Mouse (Mus musculus) liver, adult 2 months (tissue): Measurements from ENCODE around the gene Rln3.

ENCODE experiments used
- CTCF ChIP-seq: fragments of 200-500 bp; IDR thresholded peaks from 2 replicates; pipeline ENCODE4 v1.5.1; 2011; ENCODE audit warnings: low read depth, low read length, control low read depth
- POLR2A ChIP-seq: fragments of 200-500 bp; IDR thresholded peaks from 2 replicates; pipeline ENCODE4 v1.6.1; 2011; ENCODE audit warnings: low read length, control low read depth; ENCODE audit not compliant: insufficient read depth; ENCODE audit errors: extremely low read depth

DNA sequence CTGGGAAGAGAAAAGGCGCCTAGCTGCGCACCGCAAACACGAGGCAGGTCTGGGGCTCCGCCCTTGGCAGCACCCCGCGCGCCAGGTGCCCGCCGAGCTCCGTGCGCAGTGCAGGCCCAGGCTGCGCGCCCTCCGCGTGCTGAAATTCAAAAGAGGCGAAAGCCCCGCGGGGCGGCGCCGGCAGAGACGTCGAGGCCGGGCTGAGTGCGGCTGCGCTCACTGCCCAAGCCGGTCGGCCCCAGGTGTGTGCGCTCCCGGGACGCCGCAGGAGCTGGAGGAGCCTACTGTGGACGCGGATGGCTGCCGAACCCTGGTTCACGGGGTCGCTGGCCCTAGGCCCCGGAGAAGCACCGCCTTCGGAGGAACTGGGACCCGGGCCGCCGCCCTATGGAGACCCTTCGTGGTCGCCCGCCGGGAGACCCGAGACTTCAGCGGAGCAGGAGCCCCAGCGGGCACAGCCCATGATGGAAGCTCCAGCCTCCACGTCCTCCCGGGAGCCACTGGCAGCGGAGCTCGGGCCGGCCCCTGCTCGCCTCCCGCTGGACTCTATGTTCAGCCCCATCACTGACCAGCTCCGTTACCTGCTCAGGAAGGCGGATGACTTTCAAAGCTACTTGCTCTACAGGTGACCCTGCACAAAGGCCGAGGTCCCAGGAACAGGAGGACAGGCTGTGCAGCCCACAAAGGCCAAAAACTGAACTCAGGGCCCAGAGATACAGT lies 43.4 kb downstream of the Rln3 start, which contains the start of gene 1700067K01Rik:
- TF ChIP-seq POLR2A (no peak), CTCF (no peak)
